Mouse (Mus musculus): ENCODE measurements around the gene Tmem110.
A peak's percentile ranks its signal among the peaks of the same experiment; 100 is the strongest.

The Tmem110 gene

GRCm38 (mm10) chr14:30825476-30826131, at the start of gene Tmem110:
Gene Tmem110, plus strand, starts transcription at chr14:30825590.
- peak; percentile 91 to 94 for DNase-seq

- DNase-seq, result no peak
Measured at GRCm38 (mm10) chr14:30784614-30785013, 40.8 kb upstream of the Tmem110 start.

GRCm38 (mm10) chr14:30789471-30789870, 35.9 kb upstream of the Tmem110 start:
- no peak for DNase-seq

- DNase-seq, result no peak
Measured at GRCm38 (mm10) chr14:30792871-30793270, 32.5 kb upstream of the Tmem110 start.

- DNase-seq, result no peak
Measured at GRCm38 (mm10) chr14:30801756-30802155, 23.6 kb upstream of the Tmem110 start.

GRCm38 (mm10) chr14:30821136-30821535, 4.3 kb upstream of the Tmem110 start:
- DNase-seq, result no peak

- no peak for DNase-seq
Measured at GRCm38 (mm10) chr14:30824456-30824995, 864 bp upstream of the Tmem110 start.

- no peak for DNase-seq
Measured at GRCm38 (mm10) chr14:30825021-30825475, 342 bp upstream of the Tmem110 start.

GRCm38 (mm10) chr14:30826174-30827140, 1.1 kb downstream of the Tmem110 start:
- peak in 1 of 2 experiments; percentile 11 for DNase-seq

GRCm38 (mm10) chr14:30827480-30827879, 2.1 kb downstream of the Tmem110 start:
- DNase-seq, result no peak

- peak; percentile 68 to 73 for DNase-seq
Measured at GRCm38 (mm10) chr14:30828077-30828476, 2.7 kb downstream of the Tmem110 start.

GRCm38 (mm10) chr14:30828635-30829460, 3.5 kb downstream of the Tmem110 start:
- DNase-seq, result peak; percentile 62 to 65

GRCm38 (mm10) chr14:30837416-30837996, 12.1 kb downstream of the Tmem110 start:
- DNase-seq, result no peak

- no peak for DNase-seq
Measured at GRCm38 (mm10) chr14:30843701-30844100, 18.3 kb downstream of the Tmem110 start.

- no peak for DNase-seq
Measured at GRCm38 (mm10) chr14:30850504-30850903, 25.1 kb downstream of the Tmem110 start.

- no peak for DNase-seq
Measured at GRCm38 (mm10) chr14:30852325-30852724, 26.9 kb downstream of the Tmem110 start.

GRCm38 (mm10) chr14:30855316-30855715, 29.9 kb downstream of the Tmem110 start:
- no peak for DNase-seq

- DNase-seq, result no peak
Measured at GRCm38 (mm10) chr14:30856885-30857507, 31.6 kb downstream of the Tmem110 start.

GRCm38 (mm10) chr14:30857990-30858389, 32.6 kb downstream of the Tmem110 start:
- DNase-seq, result no peak

GRCm38 (mm10) chr14:30861421-30862125, 36.2 kb downstream of the Tmem110 start:
- no peak for DNase-seq

GRCm38 (mm10) chr14:30862368-30862767, 37.0 kb downstream of the Tmem110 start:
- no peak for DNase-seq

Data from kidney, postnatal 4 days (tissue).